Mouse (Mus musculus) C2C12 (cell line): ENCODE results near the gene Mctp1.

ENCODE experiments used
- CTCF ChIP-seq: IDR thresholded peaks from one replicate; pipeline ENCODE4 v1.5.1; 2011; ENCODE audit not compliant: control insufficient read depth, insufficient read depth, insufficient read length
- MAX ChIP-seq: IDR thresholded peaks from one replicate; pipeline ENCODE4 v1.6.1; 2011; ENCODE audit warnings: mild to moderate bottlenecking, control low read depth
- MYOD1 ChIP-seq: IDR thresholded peaks from one replicate; pipeline ENCODE4 v1.6.1; 2011; ENCODE audit warnings: low read depth; ENCODE audit not compliant: control insufficient read depth, insufficient read length
- MYOG ChIP-seq: IDR thresholded peaks from one replicate; pipeline ENCODE4 v1.6.1; 2011; ENCODE audit not compliant: control insufficient read depth, insufficient read length; ENCODE audit errors: extremely low read depth
- USF1 ChIP-seq: IDR thresholded peaks from one replicate; pipeline ENCODE4 v1.6.1; 2011; ENCODE audit warnings: low read depth, mild to moderate bottlenecking, control low read depth, moderate library complexity

GRCm38 (mm10) chr13:76659523-76659922 is 275.2 kb downstream of the Mctp1 start:
- TF ChIP-seq CTCF (no peak), MAX (no peak), USF1 (no peak), MYOD1 (no peak), MYOG (no peak)
